Mouse (Mus musculus): ENCODE measurements around the gene Atp2c1.

DNA sequence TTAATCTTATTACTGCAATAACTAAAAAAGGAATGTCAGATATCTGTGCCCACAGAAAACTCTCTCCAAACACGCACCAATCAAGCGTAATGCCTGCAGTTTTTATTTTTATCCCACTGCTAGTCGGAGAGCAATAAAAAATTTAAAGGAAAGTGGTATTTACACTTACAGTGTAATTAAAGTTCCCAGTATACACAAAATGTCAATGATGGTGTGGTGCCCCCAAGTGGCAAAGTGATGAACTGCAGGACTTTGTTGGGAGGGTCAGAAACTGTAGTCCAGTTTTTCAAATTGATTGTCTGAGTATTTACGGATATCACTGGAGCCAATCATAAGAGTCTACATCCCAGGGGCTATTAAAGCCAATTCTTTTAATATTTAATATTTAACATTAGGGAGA, 137.8 kb downstream of the Atp2c1 start:
- TF ChIP-seq CTCF (IDR thresholded peaks at IDR 0.05) (peak; percentile 96), POLR2A (IDR thresholded peaks at IDR 0.05; ENCODE audit: insufficient read depth, low read depth, low read length) (no peak), EP300 (IDR thresholded peaks at IDR 0.05; ENCODE audit: insufficient read depth, low read depth, low read length) (no peak)

Measured in heart, adult 2 months (tissue).